Mouse (Mus musculus): Measurements from ENCODE around the gene Mtcp1.

Mtcp1 gene

GRCm38 (mm10) chrX:75415936-75416785, at the start of gene Mtcp1, which contains the start of the genes Cmc4 and Brcc3:
TSS of gene Mtcp1 (minus strand) at chrX:75416588.
TSS of gene Cmc4 (minus strand) at chrX:75416584.
TSS of gene Brcc3 (plus strand) at chrX:75416628.
- DNase-seq, result peak; percentile 90

GRCm38 (mm10) chrX:75454597-75454996, 38.2 kb upstream of the Mtcp1 start:
- DNase-seq, result no peak

GRCm38 (mm10) chrX:75409711-75410110, 6.7 kb downstream of the Mtcp1 start:
- no peak for DNase-seq

DNA sequence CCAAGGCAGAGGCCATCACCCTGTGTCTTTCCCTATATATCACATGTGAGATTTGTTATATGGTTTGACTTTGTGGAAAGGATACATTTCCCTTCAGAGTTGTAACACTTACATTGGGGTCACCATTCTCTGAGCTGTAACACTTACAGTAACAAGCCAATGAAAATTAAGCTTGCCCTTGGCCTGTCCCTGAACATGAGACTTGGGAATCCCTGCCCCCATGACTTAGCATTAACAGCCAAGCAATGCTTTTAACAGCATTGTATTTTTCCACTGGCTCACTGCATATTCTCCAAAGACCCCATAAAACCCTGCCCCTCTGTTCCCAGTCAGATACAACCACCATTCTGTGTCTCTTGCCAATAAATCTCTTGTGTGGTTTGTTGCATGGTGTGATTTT, 13.0 kb downstream of the Mtcp1 start:
- no peak for DNase-seq

DNA sequence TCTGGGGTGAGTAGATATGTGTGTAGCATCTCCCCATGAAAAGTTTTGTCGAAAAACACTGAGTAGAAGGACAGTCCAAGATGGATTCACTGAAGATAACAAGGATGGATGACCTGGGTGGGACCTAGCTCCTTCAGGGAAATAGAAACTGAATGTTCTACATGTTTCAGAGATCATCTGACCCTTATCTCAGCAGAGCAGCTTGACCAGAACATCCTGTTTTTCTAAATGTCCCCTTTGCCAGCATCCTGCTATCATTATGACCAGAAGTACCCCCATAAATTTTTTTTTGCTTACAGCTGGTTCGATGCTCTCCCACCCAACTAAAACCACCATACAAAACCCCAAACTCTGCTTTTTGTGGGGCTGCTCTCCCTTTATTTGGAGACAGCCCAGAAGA, 13.7 kb downstream of the Mtcp1 start:
- no peak for DNase-seq

- no peak for DNase-seq
Measured at GRCm38 (mm10) chrX:75399471-75399870, 16.9 kb downstream of the Mtcp1 start.

- peak; percentile 73 for DNase-seq
Measured at GRCm38 (mm10) chrX:75382195-75382771, 34.1 kb downstream of the Mtcp1 start, which contains the start of the genes Fundc2 and F8. TSS of gene Fundc2 (plus strand) at chrX:75382399. TSS of gene F8 (minus strand) at chrX:75382615.

GRCm38 (mm10) chrX:75381699-75382098, 34.7 kb downstream of the Mtcp1 start:
- no peak for DNase-seq

DNA sequence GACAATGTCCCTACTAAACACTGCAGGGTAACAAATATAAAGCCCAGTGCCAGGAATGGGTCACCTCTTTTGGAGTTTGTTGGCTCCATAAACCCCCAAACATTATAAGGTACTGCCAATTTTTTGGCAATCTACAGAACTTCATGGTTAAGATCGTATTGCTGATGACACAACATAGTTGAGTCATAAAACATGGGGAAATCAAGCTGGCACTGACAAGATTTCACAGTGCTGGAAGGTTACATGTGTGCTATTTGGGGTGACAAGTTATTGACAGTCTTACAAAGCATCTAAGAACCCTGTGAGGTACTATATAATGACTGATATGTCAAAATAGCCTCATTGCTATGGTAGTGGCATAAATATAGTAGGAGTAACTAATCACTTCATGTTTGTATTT, 35.2 kb downstream of the Mtcp1 start:
- no peak for DNase-seq

DNA sequence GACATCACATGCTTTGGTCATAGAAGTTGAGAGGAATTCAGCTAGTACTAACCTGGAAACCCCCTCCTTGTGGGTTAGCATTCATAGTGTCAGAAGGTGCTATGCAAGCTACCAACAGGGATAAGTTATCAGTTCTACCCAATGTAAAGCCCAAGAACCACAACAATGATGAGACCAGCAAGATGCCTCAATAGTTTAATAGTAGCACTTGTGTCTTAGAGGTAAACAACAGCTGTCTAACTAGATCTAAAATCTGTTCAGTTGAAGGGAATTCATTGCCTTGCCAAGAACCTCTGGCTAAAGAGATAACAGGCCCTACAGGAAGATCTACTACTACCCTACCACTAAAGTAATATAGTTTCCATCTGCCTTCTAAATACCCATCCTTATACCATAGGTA, 39.6 kb downstream of the Mtcp1 start:
- no peak for DNase-seq

GRCm38 (mm10) chrX:75372666-75373425, 43.5 kb downstream of the Mtcp1 start:
- no peak for DNase-seq

- no peak for DNase-seq
Measured at GRCm38 (mm10) chrX:75370197-75370596, 46.2 kb downstream of the Mtcp1 start.

All from right cerebral cortex, adult 18-20 months (tissue).